Mouse (Mus musculus): Measurements from ENCODE around the gene Ak5.
"Not testable (repeated sequence)": the region's sequence is repeated elsewhere in the genome, so short reads cannot be mapped to it uniquely, and the experiment has no call there.

Gene Ak5

DNA sequence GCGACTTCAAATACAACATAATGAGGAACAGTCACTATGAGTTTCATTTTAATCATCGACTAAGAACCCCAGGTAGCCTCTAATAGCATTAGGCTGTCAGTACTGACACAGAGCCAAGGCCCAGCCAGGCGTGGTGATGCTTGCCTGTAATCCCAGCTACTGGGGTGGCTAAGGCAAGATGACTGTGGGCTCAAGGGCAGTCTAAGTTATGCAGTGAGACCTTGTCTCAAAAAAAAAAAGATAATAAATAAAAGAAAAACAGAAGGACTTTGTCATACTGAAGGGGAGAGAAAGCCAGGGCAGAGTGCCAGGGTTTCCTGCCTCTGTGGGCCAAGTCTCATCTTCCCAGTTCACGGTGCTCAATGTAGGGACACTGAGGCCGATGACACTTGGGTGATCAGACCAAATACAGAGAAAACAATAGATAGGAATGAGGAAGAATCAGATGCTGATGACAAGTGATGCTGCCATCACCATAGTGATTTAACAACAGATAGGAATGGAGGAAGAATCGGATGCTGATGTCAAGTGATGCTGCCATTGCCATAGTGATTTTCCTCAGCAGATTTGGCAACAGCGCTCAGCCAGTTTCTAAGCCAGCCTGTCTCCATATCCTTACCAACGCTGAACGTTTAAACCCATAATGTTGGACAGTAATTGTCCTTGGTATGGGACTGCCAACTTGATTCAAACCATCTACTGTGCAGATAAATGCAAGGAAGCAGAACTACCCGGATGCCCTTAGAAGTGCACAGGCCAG is 42.9 kb downstream of the Ak5 start:
- in situ Hi-C loops (cut with MboI, MseI): no loop called here

GRCm38 (mm10) chr3:152620534-152620933 is 47.6 kb downstream of the Ak5 start:
- in situ Hi-C loops (cut with MboI, MseI): no loop called here

DNA sequence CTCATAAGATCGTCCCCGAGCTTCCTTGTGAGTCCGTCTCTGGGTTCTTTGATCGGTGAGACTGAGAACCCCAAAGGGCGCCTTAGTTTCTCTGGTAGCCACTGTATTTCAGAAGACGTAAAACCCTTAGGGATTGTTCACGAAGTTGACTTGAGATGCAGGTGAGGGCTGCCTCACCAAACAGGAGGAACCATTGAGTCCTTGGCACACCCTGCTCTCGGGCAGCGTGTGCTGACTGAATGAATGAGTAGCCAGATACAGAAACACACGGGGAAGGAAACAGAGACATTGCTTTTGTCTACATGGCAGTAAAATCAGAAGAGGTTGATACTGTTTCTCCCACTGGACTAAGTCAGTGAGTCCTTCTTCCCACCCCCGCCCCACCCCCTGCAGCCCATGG is 48.1 kb downstream of the Ak5 start:
- in situ Hi-C loops (cut with MboI, MseI): no loop called here

GRCm38 (mm10) chr3:152609076-152609475 is 59.1 kb downstream of the Ak5 start:
- in situ Hi-C loops (cut with MboI, MseI): no loop called here

DNA sequence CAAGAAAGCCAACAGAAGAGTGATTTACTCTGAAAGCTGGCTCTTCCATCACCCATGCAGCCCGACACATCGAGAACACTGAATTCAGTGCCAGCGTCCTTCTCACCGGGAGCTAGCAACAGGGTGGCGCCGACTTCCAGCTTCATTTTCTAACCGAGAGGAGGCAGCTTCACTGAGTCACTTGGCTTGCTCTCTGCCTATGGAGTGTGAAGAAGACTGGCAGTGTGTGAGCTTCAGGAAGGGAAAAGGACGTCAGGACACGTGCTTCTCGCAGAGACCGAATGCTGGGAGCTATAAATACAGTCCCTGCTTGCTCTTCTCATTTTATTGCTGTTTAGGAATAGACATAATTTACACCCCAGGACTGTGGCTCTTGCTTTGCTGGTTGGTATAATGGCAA is 62.3 kb downstream of the Ak5 start:
- in situ Hi-C loops (cut with MboI, MseI): no loop called here

DNA sequence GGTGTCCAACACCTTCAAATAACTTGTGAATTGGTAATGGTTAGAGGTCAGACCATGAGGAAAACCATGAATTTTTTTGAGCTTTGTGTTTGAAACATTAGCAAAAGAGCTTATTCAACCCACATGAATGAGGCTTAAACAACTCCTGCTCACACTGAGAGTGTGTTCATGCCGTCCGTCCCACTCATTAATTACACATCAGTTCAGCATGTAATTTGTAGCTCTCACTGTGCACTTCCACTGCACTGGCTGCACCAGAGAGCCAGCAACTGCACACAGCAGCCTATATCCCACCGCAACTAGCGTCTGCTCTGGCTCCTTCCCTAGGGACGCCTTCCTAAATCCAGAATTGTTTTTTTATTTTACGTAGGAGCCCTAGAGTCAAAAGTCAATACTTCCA is 68.5 kb downstream of the Ak5 start:
- in situ Hi-C loops (cut with MboI, MseI): no loop called here

DNA sequence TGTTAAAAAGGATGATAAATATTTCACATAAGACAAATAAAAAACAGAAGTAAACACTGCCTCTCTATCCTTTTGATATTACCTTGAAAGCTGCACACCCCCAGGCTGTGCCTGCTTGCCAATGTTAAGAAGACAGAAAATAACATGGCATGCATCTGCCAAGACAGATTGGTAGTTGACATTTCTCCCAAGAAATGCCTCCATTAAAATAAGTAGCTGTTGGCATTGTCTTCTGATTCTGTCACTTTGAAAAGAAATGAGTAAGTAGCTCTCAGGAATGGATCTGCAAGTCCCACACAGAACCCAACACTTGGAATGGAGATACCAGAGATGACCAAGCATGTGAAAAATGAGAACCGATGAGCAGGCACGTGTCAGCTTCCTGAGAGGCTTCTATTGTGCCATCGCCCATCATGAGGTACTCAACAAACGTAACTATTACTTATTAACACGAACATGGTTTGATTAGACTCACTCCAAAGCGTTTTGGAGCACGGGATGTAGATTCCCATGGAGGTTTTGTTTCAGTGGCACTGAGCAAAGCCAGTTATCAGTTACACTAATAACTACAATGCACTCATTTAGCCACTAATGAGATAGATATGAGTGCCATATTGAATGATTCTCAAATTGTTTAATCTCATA is 71.6 kb downstream of the Ak5 start:
- in situ Hi-C loops (cut with MboI, MseI): no loop called here

GRCm38 (mm10) chr3:152592767-152593425 is 75.3 kb downstream of the Ak5 start:
- in situ Hi-C loops (cut with MboI, MseI): no loop called here

- in situ Hi-C loops (cut with MboI, MseI): no loop called here
These were observed 77.7 kb downstream of the Ak5 start for GRCm38 (mm10) chr3:152590491-152590890.

DNA sequence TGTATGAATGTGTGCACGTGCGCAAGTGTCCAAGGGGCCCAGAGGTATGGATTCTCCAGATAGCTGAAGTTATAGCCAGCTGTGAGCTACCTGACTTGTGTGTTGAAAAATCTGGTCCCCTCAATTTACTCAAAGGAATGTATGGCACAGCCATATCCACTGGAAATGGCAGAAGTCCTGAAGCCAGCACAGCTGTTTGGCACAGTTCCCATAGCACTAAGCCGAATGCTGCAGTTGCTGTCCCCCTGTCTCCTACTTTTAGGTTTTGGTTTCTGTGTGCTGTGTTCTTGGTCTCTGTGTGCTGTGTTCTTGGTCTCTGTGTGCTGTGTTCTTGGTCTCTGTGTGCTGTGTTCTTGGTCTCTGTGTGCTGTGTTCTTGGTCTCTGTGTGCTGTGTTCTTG is 79.1 kb downstream of the Ak5 start:
- in situ Hi-C loops (cut with MboI, MseI): not testable (repeated sequence)

DNA sequence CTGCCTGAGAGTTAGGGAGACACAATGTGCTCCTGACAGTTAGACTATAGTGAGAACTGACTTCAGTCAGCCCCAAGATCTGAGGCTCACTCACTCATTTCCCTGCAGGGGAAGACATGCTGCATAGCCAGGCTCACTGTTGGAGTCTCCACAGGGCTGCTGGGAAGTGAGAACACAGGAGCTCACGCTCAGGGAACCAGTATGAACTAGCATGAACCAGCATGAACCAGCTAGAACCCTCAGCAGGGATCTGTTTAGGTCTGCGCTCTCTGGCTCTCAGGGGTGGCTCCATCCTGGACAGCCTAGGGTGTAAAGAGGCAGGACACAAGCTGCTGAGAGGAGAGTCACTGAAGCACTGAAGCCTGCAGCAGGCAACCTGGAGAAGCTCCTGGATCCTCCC is 81.2 kb downstream of the Ak5 start:
- in situ Hi-C loops (cut with MboI, MseI): no loop called here

DNA sequence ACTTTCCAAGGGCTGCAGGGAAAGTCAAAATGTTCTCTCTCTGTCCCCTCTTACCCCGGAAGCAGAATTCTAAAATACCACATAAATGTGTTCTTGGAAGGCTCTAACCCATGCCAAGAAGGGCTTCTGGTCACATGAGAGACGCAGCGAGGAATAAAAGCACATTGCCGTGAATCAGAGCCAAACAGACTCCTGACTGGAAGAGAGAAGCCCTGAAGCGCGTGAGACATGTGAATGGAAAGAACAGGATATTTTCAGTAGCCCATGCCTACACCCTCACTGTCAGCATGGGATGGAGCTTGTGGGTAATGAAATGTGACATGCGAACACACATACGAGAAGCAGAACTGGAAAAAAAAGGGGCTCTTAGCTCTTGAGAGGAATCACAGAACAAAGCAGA is 82.0 kb downstream of the Ak5 start:
- in situ Hi-C loops (cut with MboI, MseI): no loop called here

DNA sequence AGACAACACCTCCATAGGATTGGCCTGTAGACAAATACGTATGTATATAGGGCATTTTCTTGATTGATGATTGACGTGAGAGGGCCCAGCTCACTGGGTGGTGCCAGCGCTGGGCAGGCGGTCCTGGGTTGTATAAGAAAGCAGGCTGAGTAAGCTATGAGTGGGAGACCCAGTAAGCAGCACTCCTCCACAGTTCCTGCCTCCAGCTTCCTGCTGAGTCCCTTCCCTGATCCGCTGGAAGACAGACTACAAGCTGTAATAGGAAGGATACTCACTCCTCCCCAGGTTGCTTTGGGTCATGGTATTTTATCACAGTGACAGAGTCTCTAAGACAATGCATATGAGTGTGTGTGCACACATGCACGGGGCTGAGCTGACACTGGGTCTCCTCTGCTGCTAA is 82.6 kb downstream of the Ak5 start:
- in situ Hi-C loops (cut with MboI, MseI): no loop called here

DNA sequence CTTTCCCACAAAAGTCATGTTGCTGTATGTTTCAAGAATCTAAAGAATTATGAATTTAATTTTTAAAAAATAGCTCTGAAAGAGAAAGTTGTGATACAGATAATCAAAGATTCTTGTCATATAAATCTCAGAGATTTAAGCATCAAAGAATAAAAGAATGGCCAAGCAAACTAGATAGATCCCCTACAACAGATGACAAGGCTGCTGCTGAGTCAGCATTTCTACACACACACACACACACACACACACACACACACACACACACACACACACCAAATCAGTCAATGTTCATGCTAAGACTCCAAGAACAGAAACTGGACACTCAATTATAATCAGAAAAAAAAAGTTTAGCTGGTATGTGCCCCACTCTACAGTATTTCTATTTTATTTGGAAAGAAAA is 85.1 kb downstream of the Ak5 start:
- in situ Hi-C loops (cut with MboI, MseI): no loop called here

DNA sequence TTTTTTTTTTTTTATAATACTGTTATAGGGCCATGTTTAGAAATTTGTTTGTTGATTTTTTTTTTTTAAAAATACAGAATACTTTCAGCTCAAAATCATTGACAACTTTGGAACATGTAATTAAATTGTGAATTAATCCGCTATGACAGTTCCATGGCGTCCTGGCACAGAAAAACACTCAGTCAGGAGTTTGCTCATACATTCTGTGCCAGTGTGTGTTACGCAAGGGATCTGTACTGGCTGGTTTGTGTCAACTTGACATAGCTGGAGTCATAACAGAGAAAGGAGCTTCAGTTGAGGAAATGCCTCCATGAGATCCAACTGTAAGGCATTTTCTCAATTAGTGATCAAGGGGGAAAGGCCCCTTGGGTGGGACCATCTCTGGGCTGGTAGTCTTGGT is 86.3 kb downstream of the Ak5 start:
- in situ Hi-C loops (cut with MboI, MseI): not testable (repeated sequence)

GRCm38 (mm10) chr3:152579984-152580591 is 88.1 kb downstream of the Ak5 start:
- in situ Hi-C loops (cut with MboI, MseI): no loop called here

DNA sequence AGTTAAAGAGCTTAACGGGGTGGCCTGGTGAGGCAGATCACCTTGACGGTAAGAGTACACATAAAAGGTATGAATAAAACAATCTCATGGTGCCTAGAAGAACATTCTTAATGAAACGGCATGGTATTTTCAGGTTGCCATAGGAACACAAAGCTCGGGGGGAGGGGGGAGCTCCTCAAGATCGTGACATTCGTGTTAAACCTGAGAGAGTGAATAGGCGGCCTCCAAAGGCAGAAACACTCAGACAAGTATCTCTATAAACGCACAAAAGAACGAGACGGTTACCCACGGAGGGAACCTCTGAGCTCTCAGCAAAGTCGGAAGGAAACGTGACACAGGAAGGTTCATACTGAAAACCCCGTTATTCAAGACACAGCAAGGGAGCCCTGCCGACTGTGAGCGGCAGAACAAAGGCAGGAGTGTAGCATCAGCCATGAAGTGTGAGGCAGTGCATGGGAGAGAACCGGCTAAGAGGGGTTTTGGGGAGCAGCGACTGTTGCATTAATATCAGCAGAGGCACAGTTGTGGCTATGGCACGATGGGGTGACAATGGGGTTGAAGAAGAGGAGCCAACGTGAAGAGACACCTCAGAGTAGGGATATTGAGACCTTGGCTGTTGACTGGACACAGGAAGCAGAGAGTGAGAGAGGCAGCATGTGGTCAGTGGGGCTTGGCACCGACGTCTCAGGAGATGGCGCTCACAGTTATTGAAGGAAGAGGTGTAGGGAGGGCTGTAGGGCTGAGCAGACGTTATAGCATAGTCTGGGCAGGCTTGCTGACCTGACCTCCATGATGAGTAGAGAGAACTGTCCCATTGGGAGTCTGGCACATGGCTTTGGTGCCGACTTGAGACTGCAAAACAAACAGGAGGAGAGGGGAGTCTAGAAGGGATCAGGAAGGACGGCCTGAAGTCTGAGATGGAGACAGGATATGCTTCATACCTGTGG is 89.6 kb downstream of the Ak5 start:
- in situ Hi-C loops (cut with MboI, MseI): no loop called here

DNA sequence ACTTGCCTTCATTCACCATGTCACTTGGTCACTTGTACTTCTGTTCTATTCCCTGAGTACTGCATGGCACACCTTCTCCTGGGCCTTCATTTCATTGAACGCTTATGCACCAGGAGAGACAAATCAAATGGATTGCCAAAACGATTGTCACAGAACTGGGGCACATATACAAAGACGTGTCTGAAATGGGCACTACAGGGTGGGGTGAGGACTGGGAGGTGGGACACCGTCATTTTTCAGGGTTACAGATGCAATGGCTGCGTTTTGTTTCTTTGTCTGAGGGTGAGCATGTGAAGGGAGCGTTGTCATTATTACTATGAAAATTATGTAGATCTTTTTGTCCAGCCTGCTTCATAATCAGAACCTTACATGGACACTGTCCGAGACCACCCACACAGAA is 90.4 kb downstream of the Ak5 start:
- in situ Hi-C loops (cut with MboI, MseI): no loop called here

DNA sequence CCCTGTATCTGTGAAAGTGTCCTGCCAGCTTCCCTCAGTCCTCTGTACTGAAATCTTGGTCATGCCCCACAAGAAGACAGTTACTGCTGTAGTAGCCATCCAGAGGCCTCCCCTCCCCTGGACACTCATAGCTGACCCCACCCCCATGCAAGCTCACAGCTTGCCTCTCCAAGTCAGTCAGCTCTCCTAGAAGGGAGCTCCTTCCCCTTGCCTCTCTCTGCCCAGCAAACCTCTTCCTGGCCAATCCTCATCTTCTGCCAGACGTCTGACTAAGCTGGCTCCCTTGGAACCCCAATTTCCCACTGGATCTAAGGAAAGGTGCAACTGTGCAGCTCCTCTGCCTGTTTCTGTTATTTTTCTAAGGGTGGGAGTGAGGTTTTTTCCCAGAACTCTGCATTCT is 90.9 kb downstream of the Ak5 start:
- in situ Hi-C loops (cut with MboI, MseI): no loop called here

DNA sequence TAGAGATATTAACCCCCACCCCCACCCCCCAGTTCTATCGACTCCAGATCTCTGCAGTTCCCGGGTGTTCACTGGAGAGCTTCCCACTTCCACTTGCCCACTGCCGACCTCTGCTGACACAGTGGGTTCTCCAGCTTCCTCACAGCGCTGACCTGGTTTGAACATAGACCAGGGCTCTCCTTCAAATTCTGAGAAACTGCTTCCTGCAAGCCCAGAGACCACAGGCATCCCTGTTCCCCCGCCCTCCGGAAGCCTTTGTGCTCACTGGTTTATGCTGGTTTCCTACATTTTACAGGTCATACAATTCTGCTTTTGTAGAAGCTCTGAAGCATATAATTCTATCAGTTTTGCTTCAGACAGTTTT is 98.9 kb downstream of the Ak5 start:
- in situ Hi-C loops (cut with MboI, MseI): no loop called here

DNA sequence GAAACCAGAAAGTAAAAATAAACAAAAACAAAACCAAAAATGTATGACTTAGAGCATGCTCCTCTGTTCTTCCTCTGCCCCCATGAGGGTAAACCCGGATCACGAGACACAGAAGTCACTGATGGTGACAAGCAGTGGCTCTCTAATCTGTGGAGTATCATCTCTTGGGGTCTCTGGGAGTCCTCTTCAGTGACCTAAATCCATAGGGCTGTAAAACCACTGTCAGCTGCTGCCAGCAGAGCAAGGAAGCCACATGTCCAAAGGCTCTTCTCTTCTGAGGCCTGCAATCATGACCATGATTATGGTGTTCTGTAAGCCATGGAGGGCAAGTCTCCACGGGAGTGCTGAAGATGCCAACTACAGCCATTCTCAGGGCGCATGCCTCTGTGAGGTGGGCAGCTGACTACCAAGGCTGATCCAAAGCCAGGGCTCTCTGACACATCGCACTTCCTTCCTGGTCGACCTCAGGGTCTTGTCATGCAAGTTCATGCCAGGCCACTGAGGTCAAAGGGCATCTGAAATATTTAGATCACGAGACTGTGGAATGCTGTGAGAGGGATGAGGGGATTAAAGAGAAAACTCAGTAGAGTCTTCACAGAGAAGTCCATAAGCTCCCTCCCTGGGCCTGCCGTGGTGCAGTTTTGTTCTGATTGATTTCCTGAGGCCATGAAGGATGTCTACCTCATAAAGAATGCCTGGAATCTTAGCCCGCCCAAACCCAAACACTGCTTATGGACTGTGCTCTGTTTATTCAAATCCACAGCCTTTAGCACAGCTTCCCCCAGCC is 99.5 kb downstream of the Ak5 start:
- in situ Hi-C loops (cut with MboI, MseI): no loop called here
